ENCODE assay signal across 27 mouse cellular contexts in genomic region chr5:136543171-136543570, GRCm38 (mm10).
"Had no signal": no experiment of that assay in that cellular context is flagged by ENCODE, and none has a peak within 500 bp of the region (broad histone marks: within the 10 kb centered on the region; RNA-seq: fewer than 3 reads in every experiment).

No protein-coding gene starts in this region.

- H3K27me3 ChIP-seq: heart, embryonic 13.5 days; heart, embryonic 15.5 days; hindbrain, embryonic 12.5 days; intestine, embryonic 15.5 days; limb, embryonic 12.5 days; liver, embryonic 13.5 days had no signal

- H3K9me3 ChIP-seq: heart, embryonic 13.5 days; heart, embryonic 15.5 days; hindbrain, embryonic 12.5 days; intestine, embryonic 15.5 days; limb, embryonic 10.5 days; limb, embryonic 12.5 days; liver, embryonic 13.5 days had no signal

- DNase-seq: gastrocnemius, postnatal 14 days; gastrocnemius, postnatal 36 days; heart, adult 11 months; heart, adult 2 months; heart, postnatal 14 days; heart, postnatal 36 days; kidney, adult 18-20 months; kidney, adult 8-10 months; kidney, postnatal 10 days; kidney, postnatal 25 days; kidney, postnatal 4 days; liver; liver, embryonic 13.5 days had no signal

- H3K27ac ChIP-seq: heart, adult 2 months; heart, embryonic 13.5 days; heart, embryonic 15.5 days; hindbrain, embryonic 12.5 days; hindbrain, embryonic 14.5 days; intestine, embryonic 15.5 days; layer of hippocampus, adult 2 months; left cerebral cortex, adult 2 months; limb, embryonic 10.5 days; limb, embryonic 12.5 days; liver, embryonic 13.5 days had no signal

- H3K36me3 ChIP-seq: heart, embryonic 13.5 days; heart, embryonic 15.5 days; hindbrain, embryonic 12.5 days; intestine, embryonic 15.5 days; limb, embryonic 10.5 days; limb, embryonic 12.5 days; liver, embryonic 13.5 days had no signal

- ATAC-seq: hindbrain, embryonic 16.5 days; inflammation-experienced regulatory T-cells, adult 6 months; intestine, embryonic 15.5 days; intestine, postnatal 0 days had no signal

- H3K9ac ChIP-seq: heart, embryonic 13.5 days; heart, embryonic 15.5 days; hindbrain, embryonic 12.5 days; hindbrain, embryonic 14.5 days; intestine, embryonic 15.5 days; limb, embryonic 12.5 days; liver, embryonic 13.5 days had no signal

- H3K4me3 ChIP-seq: heart, adult 2 months; heart, embryonic 13.5 days; heart, embryonic 15.5 days; hindbrain, embryonic 12.5 days; intestine, embryonic 15.5 days; layer of hippocampus, adult 2 months; left cerebral cortex, adult 2 months; limb, embryonic 10.5 days; limb, embryonic 12.5 days; liver, embryonic 13.5 days had no signal

- H3K4me2 ChIP-seq: heart, embryonic 11.5 days; heart, embryonic 13.5 days; heart, embryonic 15.5 days; hindbrain, embryonic 12.5 days; hindbrain, embryonic 14.5 days; intestine, embryonic 15.5 days; limb, embryonic 12.5 days; liver, embryonic 11.5 days; liver, embryonic 13.5 days had no signal
